Mouse (Mus musculus): ENCODE measurements around the gene Chst11.

Chst11 gene

GRCm38 (mm10) chr10:83141434-83141833 is 156.1 kb downstream of the Chst11 start:
- no peak for DNase-seq (ENCODE audit: low read depth, low spot score)

DNA sequence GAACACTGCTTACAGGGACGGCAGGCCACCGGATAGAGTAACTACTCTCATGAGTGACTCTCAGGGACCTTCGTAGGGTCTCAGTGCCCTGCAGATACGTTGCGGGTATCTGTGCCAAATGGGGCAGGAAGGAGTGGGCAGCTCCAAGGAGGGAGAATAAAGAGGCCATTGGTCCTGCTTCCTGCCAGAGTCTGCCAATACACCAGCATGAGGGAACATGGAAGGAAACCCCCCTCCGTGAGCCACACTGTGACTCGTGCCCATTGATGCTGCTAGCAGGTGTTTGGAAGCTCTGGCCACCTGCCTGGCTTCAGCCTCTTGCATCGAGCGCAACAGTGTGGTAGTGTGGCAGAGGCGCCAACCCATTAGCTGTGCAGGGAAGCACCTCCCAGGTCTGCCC is 157.8 kb downstream of the Chst11 start:
- DNase-seq (ENCODE audit: low read depth, low spot score), result no peak

GRCm38 (mm10) chr10:83145836-83146235 is 160.5 kb downstream of the Chst11 start:
- no peak for DNase-seq (ENCODE audit: low read depth, low spot score)

DNA sequence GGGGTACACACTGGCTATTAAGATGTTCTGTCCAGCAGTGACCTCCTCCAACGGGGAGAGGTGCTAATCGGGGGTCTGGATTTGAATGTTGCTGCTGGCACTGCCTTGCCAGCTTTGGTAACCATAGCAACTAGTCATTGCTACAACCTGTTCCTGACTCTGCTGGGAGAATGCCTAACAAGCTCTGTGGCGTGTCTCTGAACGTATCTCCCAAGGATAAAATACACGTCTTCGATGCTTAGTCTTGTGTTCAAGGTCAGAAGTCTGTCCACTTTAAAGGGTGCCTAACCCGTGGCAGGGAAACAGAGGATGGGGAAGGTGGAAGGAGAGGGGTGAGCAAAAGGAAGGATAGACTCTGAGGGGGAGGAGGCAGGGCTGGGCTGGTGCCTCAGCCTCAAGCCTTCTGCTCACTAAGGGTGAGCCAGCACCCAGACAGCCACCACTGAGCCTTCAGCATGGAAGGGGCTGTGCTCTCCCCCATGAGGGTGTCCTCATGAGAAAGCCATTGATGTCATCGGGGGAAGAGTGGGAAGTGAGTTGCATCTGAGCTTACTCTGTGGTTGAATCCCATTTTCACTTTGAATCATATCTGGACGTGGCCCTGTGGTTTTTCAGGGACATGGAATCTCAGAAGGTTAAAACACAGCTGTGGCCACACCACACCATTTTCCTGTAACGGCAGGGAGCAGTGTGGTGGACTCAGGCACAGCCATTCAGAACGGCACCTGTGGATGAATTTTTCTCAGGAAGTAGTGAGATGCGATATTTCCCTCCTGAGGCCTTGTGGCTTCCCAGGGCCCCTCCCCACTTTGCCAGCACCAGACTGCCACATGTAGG is 164.3 kb downstream of the Chst11 start:
- no peak for DNase-seq (ENCODE audit: low read depth, low spot score)

- DNase-seq (ENCODE audit: low read depth, low spot score), result no peak
Observed at GRCm38 (mm10) chr10:83150587-83150986, 165.3 kb downstream of the Chst11 start.

- DNase-seq (ENCODE audit: low read depth, low spot score), result no peak
Observed at GRCm38 (mm10) chr10:83151362-83151761, 166.1 kb downstream of the Chst11 start.

DNA sequence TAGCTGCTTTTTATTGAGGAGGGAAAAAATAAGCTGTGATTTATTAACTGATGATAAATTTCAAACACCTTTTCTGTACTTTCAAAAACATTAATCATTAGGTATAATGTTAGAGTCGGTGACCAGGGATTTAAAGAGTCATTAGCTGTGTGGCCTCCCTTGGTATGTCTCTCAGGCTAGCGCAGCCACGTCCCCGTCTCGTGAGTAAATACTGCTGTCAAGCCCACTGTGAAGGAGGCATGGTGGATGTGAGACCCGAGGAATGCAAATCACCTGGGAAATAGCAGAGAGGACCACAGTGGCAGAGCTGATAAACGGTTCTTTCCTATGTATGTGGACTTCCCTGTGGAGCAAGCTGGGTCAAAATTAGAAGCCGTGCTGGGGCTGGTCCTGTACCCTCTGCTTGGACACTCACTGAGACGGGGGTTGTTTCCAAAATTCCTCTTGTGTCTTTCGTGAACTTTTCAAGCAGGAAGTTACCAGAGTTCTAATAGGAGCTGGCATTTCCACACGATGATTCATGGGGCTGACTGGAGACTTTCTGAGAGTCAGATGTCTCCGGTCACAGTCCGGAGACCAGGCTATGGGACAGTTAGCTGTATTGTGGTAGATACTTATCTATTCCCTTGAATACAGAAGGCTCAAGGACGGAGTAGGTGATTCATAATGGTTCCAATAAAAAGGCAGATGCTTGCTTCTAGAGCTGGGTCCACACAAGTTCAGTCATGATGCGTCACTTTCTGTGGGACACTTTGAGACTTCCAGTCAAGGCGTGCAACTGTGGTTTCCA is 166.8 kb downstream of the Chst11 start:
- DNase-seq (ENCODE audit: low read depth, low spot score), result no peak

- no peak for DNase-seq (ENCODE audit: low read depth, low spot score)
Observed at GRCm38 (mm10) chr10:83152723-83153122, 167.4 kb downstream of the Chst11 start.

- no peak for DNase-seq (ENCODE audit: low read depth, low spot score)
Observed at GRCm38 (mm10) chr10:83153374-83153773, 168.1 kb downstream of the Chst11 start.

GRCm38 (mm10) chr10:83153887-83154286 is 168.6 kb downstream of the Chst11 start:
- no peak for DNase-seq (ENCODE audit: low read depth, low spot score)

- DNase-seq (ENCODE audit: low read depth, low spot score), result no peak
Observed at GRCm38 (mm10) chr10:83157289-83157688, 172.0 kb downstream of the Chst11 start.

DNA sequence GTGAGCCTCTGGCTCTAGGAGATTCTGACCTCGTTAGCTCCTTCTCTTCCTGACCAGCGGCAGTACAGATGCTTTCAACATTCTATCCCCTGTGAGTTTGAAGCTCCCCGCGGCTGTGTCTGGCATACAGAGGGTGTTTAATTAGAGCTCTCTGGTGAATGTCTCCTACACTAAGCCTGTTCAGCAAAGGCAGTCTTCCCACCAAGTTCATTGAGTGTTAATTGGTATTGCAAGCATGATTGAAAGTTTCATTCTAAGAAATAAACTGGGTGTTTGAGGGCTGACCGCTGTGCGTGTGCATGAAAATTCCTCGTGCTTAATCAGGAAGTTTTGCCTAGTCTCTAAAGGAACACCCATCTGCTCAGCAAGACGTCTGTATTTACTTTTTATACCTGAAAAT is 173.0 kb downstream of the Chst11 start:
- DNase-seq (ENCODE audit: low read depth, low spot score), result no peak

- DNase-seq (ENCODE audit: low read depth, low spot score), result no peak
Observed at GRCm38 (mm10) chr10:83159229-83159628, 173.9 kb downstream of the Chst11 start.

GRCm38 (mm10) chr10:83161656-83162365 is 176.5 kb downstream of the Chst11 start:
- peak; percentile 73 for DNase-seq (ENCODE audit: low read depth, low spot score)

DNA sequence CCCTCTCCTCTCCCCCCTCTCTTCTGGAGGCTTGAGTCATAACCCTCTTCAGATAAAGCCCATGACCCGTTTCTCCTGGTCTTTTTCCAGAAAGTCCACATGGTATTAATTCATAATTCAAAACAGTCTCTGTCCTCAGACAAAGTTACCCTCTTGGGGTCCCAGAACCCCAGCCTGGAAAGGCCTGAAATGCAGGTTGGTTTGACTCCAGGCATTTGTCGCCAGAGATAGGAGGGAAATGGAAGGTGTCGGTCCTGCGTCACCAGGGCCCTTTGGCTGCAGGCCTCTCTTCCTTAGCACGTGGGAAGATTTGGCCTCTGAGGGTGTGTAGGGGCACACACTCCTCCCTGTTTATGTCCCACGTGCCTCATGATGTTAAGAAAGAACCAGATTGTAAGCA is 178.6 kb downstream of the Chst11 start:
- DNase-seq (ENCODE audit: low read depth, low spot score), result no peak

- DNase-seq (ENCODE audit: low read depth, low spot score), result no peak
Observed at GRCm38 (mm10) chr10:83164901-83165435, 179.7 kb downstream of the Chst11 start.

DNA sequence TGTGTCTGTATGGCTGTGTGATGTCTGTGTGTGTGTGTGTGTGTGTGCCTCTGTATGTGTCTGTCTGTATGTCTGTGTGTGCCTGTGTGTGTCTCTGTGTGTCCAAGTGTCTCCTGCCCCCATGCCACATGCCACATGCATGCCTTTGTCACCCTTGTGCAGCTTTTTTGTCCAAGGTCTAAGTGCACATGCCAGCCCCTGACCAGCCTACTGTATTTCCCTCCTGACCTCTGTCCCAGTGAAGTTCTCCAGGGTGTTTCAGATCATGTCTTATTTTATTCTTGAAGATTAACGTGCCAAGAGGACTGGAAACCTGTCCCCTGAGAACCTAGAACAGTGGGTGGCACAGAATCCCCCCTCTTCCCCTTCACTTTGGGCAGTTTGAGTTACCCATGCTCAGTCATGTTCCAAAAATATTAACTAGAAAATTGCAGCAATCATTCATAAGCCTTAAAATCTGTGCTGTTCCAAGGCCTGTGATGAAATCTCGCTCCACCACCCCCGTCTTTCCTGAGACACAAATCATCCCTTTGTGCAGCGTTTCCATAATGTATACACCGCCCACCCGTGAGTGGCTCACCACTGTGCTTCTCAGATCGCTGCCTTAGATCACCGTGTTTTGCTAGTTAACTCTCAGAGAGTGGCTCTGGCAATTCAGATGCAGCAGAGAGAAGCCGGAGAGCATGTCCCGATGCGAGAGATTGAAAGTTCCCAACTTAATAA is 180.4 kb downstream of the Chst11 start:
- no peak for DNase-seq (ENCODE audit: low read depth, low spot score)

DNA sequence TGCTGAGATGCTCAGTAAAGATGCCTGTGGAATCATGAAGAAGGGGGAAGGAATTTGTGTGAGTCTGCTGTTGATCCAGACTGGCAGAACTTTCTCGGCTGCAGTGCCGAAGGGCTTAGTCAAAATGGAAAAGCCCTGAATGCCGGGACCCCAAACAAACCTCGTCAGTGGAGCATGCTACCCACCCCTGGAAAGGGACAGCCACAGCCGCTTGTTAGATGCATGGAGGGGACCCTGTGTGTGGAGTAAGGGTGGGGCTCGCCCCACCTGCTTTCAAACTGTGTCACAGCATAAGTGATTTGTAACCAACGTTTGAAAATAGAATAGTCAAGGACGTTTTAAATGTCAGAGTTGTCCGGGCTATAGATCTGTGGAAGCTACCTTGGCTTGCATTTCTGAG is 181.0 kb downstream of the Chst11 start:
- DNase-seq (ENCODE audit: low read depth, low spot score), result no peak

- no peak for DNase-seq (ENCODE audit: low read depth, low spot score)
Observed at GRCm38 (mm10) chr10:83167492-83167891, 182.2 kb downstream of the Chst11 start.

- DNase-seq (ENCODE audit: low read depth, low spot score), result no peak
Observed at GRCm38 (mm10) chr10:83168303-83169056, 183.2 kb downstream of the Chst11 start.

- no peak for DNase-seq (ENCODE audit: low read depth, low spot score)
Observed at GRCm38 (mm10) chr10:83169554-83169953, 184.3 kb downstream of the Chst11 start.
